Mouse (Mus musculus) liver, embryonic 14.5 days (tissue): ENCODE data around the gene Gtf3c1. TPM values are rescaled to one million over a fixed set of nuclear protein-coding genes. Genes with fewer than 3 reads are reported as not detected.

Experiments used
- ATAC-seq: fragments of 200-750 bp; cut with Nextera tagmentation; 2 replicates; pipeline ENCODE4 v1.8.0; 2017; ENCODE audit warnings: moderate number of reproducible peaks, mild to moderate bottlenecking, moderate library complexity; ENCODE audit not compliant: insufficient read depth
- DNase-seq, 3 experiments: peaks; one replicate each; pipeline ENCODE4 v3.0.0-alpha.2; 2012 to 2013; ENCODE audit warnings: low read depth in 3 of 3, low spot score in 3 of 3
- H3K27ac ChIP-seq: fragments of 300-500 bp; sonication (generic); 2 replicates; pipeline ENCODE4 v1.5.1; 2014; ENCODE audit warnings: moderate library complexity, mild to moderate bottlenecking, control low read depth, inconsistent platforms
- H3K27me3 ChIP-seq: fragments of 300-500 bp; sonication (generic); 2 replicates; pipeline ENCODE4 v1.6.1; 2014; ENCODE audit warnings: mild to moderate bottlenecking, low read length, moderate library complexity; ENCODE audit not compliant: control insufficient read depth, insufficient read depth
- H3K36me3 ChIP-seq: fragments of 300-500 bp; sonication (generic); replicated peaks from 2 replicates; pipeline ENCODE4 v1.6.1; 2014; ENCODE audit warnings: low read depth; ENCODE audit not compliant: control insufficient read depth, insufficient read depth
- H3K4me1 ChIP-seq, 2 experiments: fragments of 200-500 bp in 1 of 2; fragments of 300-500 bp in 1 of 2; sonication (generic) in 1 of 2; replicated peaks; 2 replicates each; pipeline ENCODE4 v1.6.1; 2012 to 2014; ENCODE audit warnings: antibody characterized with exemption in 1 of 2, inconsistent platforms in 1 of 2, low read length in 1 of 2; ENCODE audit not compliant: control insufficient read depth in 2 of 2, insufficient read depth in 2 of 2
- H3K4me2 ChIP-seq: fragments of 300-500 bp; sonication (generic); 2 replicates; pipeline ENCODE4 v1.6.1; 2014; ENCODE audit warnings: low read depth, mild to moderate bottlenecking, control low read depth, moderate library complexity
- H3K4me3 ChIP-seq, 2 experiments: fragments of 200-500 bp in 1 of 2; fragments of 300-500 bp in 1 of 2; sonication (generic) in 1 of 2; 2 replicates each; pipeline ENCODE4 v1.5.1; 2012 to 2014; ENCODE audit warnings: low read depth in 2 of 2, low read length in 2 of 2, mild to moderate bottlenecking in 2 of 2, control low read depth in 1 of 2, inconsistent platforms in 1 of 2, moderate library complexity in 1 of 2; ENCODE audit not compliant: insufficient read depth in 1 of 2
- H3K9ac ChIP-seq: fragments of 300-500 bp; sonication (generic); replicated peaks from 2 replicates; pipeline ENCODE4 v1.6.1; 2014; ENCODE audit warnings: mild to moderate bottlenecking, control low read depth, moderate library complexity
- H3K9me3 ChIP-seq: fragments of 300-500 bp; sonication (generic); 2 replicates; pipeline ENCODE4 v1.6.1; 2016; ENCODE audit warnings: low read length, mixed read lengths; ENCODE audit not compliant: control insufficient read depth
- CTCF ChIP-seq: IDR thresholded peaks from 2 replicates; pipeline ENCODE4 v1.5.1; 2016; ENCODE audit warnings: antibody characterized with exemption, low read depth, control low read depth
- EP300 ChIP-seq: IDR thresholded peaks from 2 replicates; pipeline ENCODE4 v1.6.1; 2016; ENCODE audit warnings: antibody characterized with exemption, low read depth
- WGBS: fragments of 180-500 bp; shearing (Covaris S2); extraction: QIAGEN DNeasy Blood & Tissue Kit; methylation state at CpG from one replicate; pipeline ENCODE4 v1.1.7; 2014; ENCODE audit not compliant: insufficient replicate concordance; 5-methylcytosine and 5-hydroxymethylcytosine counted together
- polyA plus RNA-seq, 2 experiments: library from polyadenylated mRNA; depleted of rRNA in 1 of 2; stranded (reverse) in 1 of 2; unstranded in 1 of 2; fragments of >200 nt; fragmentation: Nextera tagmentation in 1 of 2; extraction: Ambion mirVana in 1 of 2; gene quantifications; 2 replicates each; pipeline versions ENCODE4 v1.2.1 to v1.2.3; 2012 to 2014

Gtf3c1 gene
- polyA plus RNA-seq, 2 experiments: 6.3 to 7.3 TPM

GRCm38 (mm10) chr7:125679936-125680335 lies 27.6 kb downstream of the Gtf3c1 start:
- H3K36me3 ChIP-seq: peaks cover 48% of the 10 kb centered on the region
- no peak overlapping the region for H3K4me3 ChIP-seq
- no peaks in the 10 kb centered on the region for H3K27me3 ChIP-seq
- TF ChIP-seq CTCF: no peak
- no peak for TF ChIP-seq EP300
- no peak for ATAC-seq
- H3K9me3 ChIP-seq: no peaks in the 10 kb centered on the region
- no peak overlapping the region for H3K27ac ChIP-seq
- no peak for DNase-seq
- no peak overlapping the region for H3K9ac ChIP-seq
- H3K4me1 ChIP-seq: no peaks in the 10 kb centered on the region
- WGBS: 83% methylated on average over 9 of the region's 9 CpGs
- H3K4me2 ChIP-seq: no peak overlapping the region

- no peaks in the 10 kb centered on the region for H3K27me3 ChIP-seq
- H3K9ac ChIP-seq: no peak overlapping the region
- DNase-seq: no peak
- ATAC-seq: no peak
- H3K4me3 ChIP-seq: no peak overlapping the region
- H3K36me3 ChIP-seq: peaks cover 58% of the 10 kb centered on the region
- no peaks in the 10 kb centered on the region for H3K4me1 ChIP-seq
- no peak overlapping the region for H3K4me2 ChIP-seq
- WGBS: 82% methylated on average over 8 of the region's 8 CpGs
- TF ChIP-seq CTCF (no peak), EP300 (no peak)
- H3K27ac ChIP-seq: no peak overlapping the region
- H3K9me3 ChIP-seq: no peaks in the 10 kb centered on the region
These were observed 28.8 kb downstream of the Gtf3c1 start for GRCm38 (mm10) chr7:125678756-125679155.

GRCm38 (mm10) chr7:125674916-125675315 lies 32.7 kb downstream of the Gtf3c1 start:
- H3K9ac ChIP-seq: no peak overlapping the region
- H3K36me3 ChIP-seq: peaks cover 74% of the 10 kb centered on the region
- no peak for TF ChIP-seq EP300
- TF ChIP-seq CTCF: peak; percentile 83
- ATAC-seq (no peak), DNase-seq (peak; percentile 19 to 32 (median 23))
- WGBS: 41% methylated on average over 2 of the region's 2 CpGs
- no peaks in the 10 kb centered on the region for H3K9me3 ChIP-seq
- H3K4me1 ChIP-seq: peaks cover 0 to 15% of the 10 kb centered on the region in 2 experiments; a peak in 3 of 4 replicates
- H3K4me3 ChIP-seq: no peak overlapping the region
- H3K27ac ChIP-seq: no peak overlapping the region
- H3K27me3 ChIP-seq: no peaks in the 10 kb centered on the region
- no peak overlapping the region for H3K4me2 ChIP-seq

DNA sequence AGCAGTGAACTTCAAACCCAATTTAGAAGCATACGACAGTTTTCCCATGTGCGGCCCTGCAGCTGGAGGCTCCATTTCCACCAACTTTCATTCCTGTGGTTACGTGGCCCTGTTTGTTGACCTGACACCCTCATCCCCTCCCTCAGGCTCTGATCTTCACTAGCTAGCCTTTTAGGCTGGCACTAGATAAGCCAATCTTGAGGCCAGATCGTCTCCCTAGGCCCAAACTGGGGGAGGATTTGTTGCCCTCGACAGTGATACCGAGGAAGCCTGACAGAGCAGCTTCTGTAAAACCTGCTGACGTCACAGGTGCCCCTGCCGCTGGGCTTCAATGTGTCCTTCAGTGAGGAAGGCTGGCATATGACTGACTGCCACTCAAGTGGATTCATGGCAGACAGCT lies 36.2 kb downstream of the Gtf3c1 start:
- TF ChIP-seq CTCF (no peak), EP300 (no peak)
- WGBS: 49% methylated on average over 8 of the region's 8 CpGs
- Histone ChIP-seq H3K36me3 (peaks cover 62% of the 10 kb centered on the region), H3K4me1 (peaks cover 0 to 15% of the 10 kb centered on the region in 2 experiments; a peak in 3 of 4 replicates), H3K27ac (no peak overlapping the region; the same call in 1 of the 2 replicates), H3K27me3 (no peaks in the 10 kb centered on the region), H3K4me3 (no peak overlapping the region), H3K4me2 (peak overlapping the region; percentile 38), H3K9ac (no peak overlapping the region), H3K9me3 (no peaks in the 10 kb centered on the region)
- no peak for DNase-seq
- ATAC-seq: peak; percentile 68; the same call in 1 of the 2 replicates

DNA sequence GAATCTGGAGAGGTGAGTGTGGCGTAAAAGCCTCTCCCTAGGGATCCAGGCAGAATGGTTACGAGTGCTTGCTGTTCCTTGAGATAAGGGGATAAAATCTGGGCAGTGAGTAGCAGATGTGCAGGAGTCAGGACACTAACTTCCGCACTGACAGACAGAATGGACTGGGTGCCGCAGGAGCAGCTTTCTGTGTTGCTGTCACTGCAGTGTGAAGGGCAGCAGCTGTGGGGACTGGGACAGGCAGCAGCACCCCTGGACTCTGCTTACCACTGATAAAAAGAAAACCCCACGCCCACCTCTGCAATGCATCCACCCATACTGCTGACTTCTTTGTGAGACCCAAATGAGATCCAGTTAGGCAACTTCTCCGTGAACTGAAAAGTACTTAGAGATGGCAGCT lies 36.7 kb downstream of the Gtf3c1 start:
- H3K27me3 ChIP-seq: no peaks in the 10 kb centered on the region
- H3K4me1 ChIP-seq: peaks cover 0 to 15% of the 10 kb centered on the region in 2 experiments; a peak in 3 of 4 replicates
- no peaks in the 10 kb centered on the region for H3K9me3 ChIP-seq
- peaks cover 57% of the 10 kb centered on the region for H3K36me3 ChIP-seq
- no peak overlapping the region for H3K9ac ChIP-seq
- no peak overlapping the region; the same call in 1 of the 2 replicates for H3K27ac ChIP-seq
- WGBS: 34% methylated on average over 6 of the region's 6 CpGs
- no peak for TF ChIP-seq CTCF
- no peak for TF ChIP-seq EP300
- H3K4me3 ChIP-seq: no peak overlapping the region
- ATAC-seq (peak; percentile 87), DNase-seq (peak; percentile 19 to 32 (median 25))
- peak overlapping the region; percentile 38 for H3K4me2 ChIP-seq

DNA sequence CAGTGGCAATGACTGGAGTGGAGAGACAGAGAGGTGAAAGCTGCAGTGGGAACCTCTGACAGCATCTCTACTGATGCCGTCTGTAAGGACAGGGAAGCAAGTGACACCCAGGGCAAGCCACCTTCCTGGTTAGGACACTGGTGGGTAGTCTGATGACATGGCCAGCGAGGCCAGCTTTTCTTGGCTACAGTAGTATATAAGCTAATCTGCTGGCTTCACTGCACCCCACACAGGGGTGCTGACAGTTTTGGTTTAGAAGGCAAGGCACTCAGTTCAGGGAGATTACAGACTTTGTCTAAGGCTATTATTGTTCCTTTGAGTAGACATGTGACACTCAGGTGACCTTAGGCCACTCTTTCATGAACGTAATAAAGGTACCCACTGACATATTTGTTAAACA lies 43.9 kb downstream of the Gtf3c1 start:
- no peak for DNase-seq
- ATAC-seq: no peak
- Histone ChIP-seq H3K4me3 (no peak overlapping the region), H3K36me3 (peaks cover 20% of the 10 kb centered on the region), H3K4me1 (no peaks in the 10 kb centered on the region), H3K4me2 (no peak overlapping the region), H3K27ac (no peak overlapping the region), H3K27me3 (no peaks in the 10 kb centered on the region), H3K9me3 (no peaks in the 10 kb centered on the region), H3K9ac (no peak overlapping the region)
- no peak for TF ChIP-seq CTCF
- no peak for TF ChIP-seq EP300
- 84% methylated on average over 3 of the region's 3 CpGs for WGBS
